Mouse (Mus musculus) brown adipose tissue, adult 24 weeks (tissue): Measurements from ENCODE around the gene Cacna2d3. TPM values are rescaled to one million over a fixed set of nuclear protein-coding genes. Genes with fewer than 3 reads are reported as not detected.

ENCODE experiments used
- H3K27ac ChIP-seq: fragments of 200-500 bp; replicated peaks from 2 replicates; pipeline ENCODE4 v1.5.1; 2012; ENCODE audit warnings: low read depth, mild to moderate bottlenecking, low read length
- H3K4me1 ChIP-seq: fragments of 200-500 bp; 2 replicates; pipeline ENCODE4 v1.6.1; 2012; ENCODE audit warnings: low read length, mixed read lengths; ENCODE audit not compliant: control insufficient read depth, insufficient read depth, insufficient read length
- H3K4me3 ChIP-seq: fragments of 200-500 bp; 2 replicates; pipeline ENCODE4 v1.5.1; 2012; ENCODE audit warnings: low read depth, mild to moderate bottlenecking, low read length, moderate library complexity; ENCODE audit not compliant: insufficient read depth
- polyA plus RNA-seq: library from polyadenylated mRNA; stranded (reverse); fragments of >200 nt; gene quantifications from 2 replicates; pipeline ENCODE4 v1.2.4, GENCODE M21; 2012; ENCODE audit not compliant: missing spikeins, insufficient read depth, insufficient read length

The Cacna2d3 gene
- polyA plus RNA-seq, 1 experiment, result not detected

GRCm38 (mm10) chr14:29485416-29485815 lies 236.2 kb downstream of the Cacna2d3 start:
- Histone ChIP-seq H3K4me1 (no peaks in the 10 kb centered on the region), H3K27ac (no peak overlapping the region), H3K4me3 (no peak overlapping the region)

DNA sequence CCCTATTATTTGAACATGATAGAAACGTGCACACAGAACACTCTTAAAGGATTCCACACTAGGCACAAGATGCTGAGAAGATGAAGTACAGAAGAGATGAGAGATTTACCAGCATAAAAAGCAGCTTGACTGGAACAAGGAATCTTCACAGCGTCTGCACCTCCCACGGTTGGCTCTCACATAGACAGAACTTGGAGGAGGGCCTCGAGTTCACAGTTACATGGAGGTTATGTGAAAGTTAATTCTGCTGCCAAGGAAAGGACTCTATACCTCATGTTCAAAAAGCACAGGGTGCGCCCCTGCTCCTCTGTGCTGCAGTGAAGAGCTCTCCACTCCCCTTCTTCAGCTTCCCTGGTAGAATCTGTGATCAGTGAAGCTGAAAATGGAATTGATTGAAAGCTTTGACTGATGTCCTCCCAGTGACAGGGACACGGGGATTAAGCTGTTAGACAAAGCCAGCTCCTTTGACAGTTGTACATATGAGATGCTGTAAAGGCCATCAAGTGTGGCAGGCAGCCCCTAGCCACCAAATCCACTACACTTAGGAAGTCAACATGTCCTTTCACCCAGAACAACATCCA lies 243.2 kb downstream of the Cacna2d3 start:
- H3K4me1 ChIP-seq, result no peaks in the 10 kb centered on the region
- H3K4me3 ChIP-seq, result no peak overlapping the region
- H3K27ac ChIP-seq, result no peak overlapping the region

- Histone ChIP-seq H3K27ac (no peak overlapping the region), H3K4me3 (no peak overlapping the region), H3K4me1 (no peaks in the 10 kb centered on the region)
Observed at GRCm38 (mm10) chr14:29464277-29464676, 257.4 kb downstream of the Cacna2d3 start.

DNA sequence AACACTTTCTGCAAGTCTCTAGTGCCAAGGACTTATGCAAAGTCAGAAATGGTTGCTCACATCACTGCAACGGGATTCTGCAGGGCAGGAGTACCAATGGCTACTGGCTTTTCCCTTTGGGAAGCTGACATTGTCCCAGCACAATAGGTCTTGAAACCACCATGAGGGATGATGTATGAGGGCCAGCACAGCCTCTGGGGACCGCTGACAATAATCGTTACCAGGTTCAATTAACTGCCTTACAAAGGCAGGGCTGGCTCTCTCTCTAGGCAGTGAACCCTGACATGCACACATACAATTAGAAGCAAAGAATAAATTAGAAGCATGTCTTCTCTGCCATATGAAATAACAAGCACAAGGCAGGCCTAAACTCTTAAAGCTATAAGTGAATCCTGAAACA lies 272.5 kb downstream of the Cacna2d3 start:
- no peak overlapping the region for H3K27ac ChIP-seq
- H3K4me1 ChIP-seq, result no peaks in the 10 kb centered on the region
- H3K4me3 ChIP-seq, result no peak overlapping the region

GRCm38 (mm10) chr14:29443091-29444026 lies 278.3 kb downstream of the Cacna2d3 start:
- H3K27ac ChIP-seq, result no peak overlapping the region
- no peak overlapping the region for H3K4me3 ChIP-seq
- H3K4me1 ChIP-seq, result no peaks in the 10 kb centered on the region

DNA sequence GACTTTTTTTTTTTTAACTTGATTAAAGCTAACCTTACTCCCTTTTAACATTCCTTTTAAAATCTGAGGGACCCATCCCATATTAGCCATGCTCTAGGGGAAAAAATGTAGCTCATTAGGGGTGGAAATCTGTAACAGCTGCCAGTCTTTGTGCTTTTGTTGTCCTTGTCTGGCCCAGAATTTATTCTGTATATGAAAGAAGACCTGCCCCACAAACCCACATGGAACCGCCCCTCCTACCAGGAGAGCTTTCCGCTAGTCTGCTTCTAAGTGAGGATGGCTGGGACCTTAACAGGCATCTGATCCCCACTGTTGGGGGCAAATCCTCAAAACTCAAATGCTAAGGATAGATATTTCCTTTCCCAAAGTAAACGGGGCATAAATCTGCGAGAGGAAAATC lies 279.2 kb downstream of the Cacna2d3 start:
- Histone ChIP-seq H3K27ac (no peak overlapping the region), H3K4me1 (no peaks in the 10 kb centered on the region), H3K4me3 (no peak overlapping the region)

DNA sequence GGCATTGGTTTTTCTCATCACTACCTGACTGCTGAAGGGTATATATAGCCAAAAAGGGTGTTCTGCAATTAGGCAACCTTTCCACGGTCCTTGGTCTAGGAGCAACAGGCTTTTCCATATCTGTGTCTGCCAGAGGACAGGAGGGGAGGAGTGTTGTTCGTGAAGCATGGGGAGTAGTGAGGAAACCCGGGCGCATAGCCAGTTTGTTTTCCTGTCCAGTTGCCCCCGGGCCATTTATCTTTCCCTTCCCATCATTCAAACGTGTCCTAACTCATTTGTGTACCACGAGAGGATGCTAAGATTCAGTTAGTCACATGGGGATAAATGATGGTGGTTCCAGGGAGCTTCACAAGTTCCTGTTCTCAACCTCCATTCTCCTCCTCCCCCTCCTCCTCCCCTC lies 283.0 kb downstream of the Cacna2d3 start:
- no peaks in the 10 kb centered on the region for H3K4me1 ChIP-seq
- no peak overlapping the region for H3K4me3 ChIP-seq
- no peak overlapping the region for H3K27ac ChIP-seq

DNA sequence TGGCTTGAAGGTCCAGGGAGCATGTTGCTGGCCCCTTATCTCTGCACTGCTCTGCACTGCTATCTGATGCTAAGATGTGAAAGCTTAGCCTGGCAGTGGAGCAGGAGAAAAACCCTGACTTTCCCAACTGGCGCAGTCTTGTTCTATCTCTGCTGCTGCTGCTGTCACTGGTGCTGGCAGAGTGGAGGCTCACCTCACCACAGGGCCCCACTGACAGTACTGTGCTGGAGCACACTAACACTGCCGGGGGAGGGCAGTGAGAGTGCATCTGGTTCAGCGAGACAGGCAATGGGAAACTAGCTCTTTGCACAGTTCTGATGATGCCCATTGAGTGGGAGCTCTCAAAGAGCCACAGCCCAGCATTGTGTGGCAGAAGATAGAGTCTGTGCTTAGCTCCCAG lies 283.4 kb downstream of the Cacna2d3 start:
- Histone ChIP-seq H3K27ac (no peak overlapping the region), H3K4me3 (no peak overlapping the region), H3K4me1 (no peaks in the 10 kb centered on the region)

DNA sequence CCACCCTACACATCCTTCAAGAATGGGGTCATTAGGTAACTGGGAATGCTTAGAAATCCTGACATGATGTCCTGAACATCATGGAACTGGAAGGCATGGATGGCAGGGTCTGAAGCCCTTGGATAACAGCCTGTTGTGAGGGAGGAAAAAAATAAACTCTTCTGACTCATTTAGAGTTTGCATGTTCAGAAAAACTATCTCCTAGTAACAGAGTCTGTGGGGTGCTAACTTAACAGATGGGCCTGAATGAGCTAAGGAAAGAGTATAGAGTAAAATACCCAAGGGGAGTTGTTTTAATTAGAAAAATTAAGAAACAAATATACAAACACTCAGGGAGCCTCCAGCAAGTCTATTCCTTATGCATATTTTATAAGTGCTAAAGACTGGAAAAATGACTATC lies 286.5 kb downstream of the Cacna2d3 start:
- Histone ChIP-seq H3K27ac (no peak overlapping the region), H3K4me3 (no peak overlapping the region), H3K4me1 (no peaks in the 10 kb centered on the region)

DNA sequence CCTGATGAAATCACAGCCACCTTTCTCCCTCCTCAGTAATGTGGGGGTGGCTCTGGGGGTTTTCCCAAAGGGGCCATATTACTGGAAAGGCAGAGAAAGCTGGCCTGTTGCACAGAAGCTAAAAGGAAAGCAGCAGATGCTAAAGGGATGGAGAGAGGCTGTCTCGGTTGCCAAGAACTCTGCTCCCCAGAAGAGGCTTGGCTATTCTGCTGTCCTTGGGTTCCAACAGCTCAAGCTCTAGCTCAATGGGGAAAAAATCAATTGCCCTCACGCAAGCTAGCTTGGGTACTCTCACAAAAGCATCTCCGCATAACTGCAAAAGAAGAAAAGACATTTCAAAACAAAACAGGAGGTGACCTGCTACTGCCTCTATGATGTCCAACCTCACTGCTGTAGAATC lies 287.9 kb downstream of the Cacna2d3 start:
- Histone ChIP-seq H3K27ac (no peak overlapping the region), H3K4me1 (no peaks in the 10 kb centered on the region), H3K4me3 (no peak overlapping the region)

DNA sequence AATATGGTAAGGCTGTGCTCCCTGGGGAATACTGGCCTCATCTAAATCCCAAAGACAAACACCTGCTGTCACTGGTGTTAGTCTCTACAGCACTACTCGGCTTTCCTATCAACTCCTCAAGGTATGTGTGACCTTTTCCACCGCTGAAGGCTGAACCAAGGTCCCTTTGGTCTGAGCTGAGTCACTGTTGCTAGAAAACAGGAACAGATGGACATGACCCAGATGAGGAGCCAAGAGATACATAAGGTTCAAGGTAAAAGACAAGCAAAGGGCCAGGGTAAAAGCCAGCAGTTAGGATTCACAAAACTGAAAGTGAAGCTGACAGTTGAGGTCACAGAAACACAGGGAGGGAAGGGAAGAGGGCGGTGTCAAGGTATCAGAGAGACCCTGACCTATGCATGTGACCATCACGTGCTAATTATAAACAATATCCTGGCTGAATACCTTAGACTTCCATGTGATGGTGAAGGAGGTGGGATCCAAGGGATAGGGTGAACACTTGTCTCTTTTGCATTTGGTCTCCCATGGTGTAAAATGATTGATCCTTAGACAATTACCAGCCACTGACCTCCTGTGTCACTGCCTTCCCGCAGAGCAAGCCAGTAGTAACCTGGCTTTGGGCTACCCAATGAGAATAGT lies 288.5 kb downstream of the Cacna2d3 start:
- Histone ChIP-seq H3K27ac (no peak overlapping the region), H3K4me1 (no peaks in the 10 kb centered on the region), H3K4me3 (no peak overlapping the region)

DNA sequence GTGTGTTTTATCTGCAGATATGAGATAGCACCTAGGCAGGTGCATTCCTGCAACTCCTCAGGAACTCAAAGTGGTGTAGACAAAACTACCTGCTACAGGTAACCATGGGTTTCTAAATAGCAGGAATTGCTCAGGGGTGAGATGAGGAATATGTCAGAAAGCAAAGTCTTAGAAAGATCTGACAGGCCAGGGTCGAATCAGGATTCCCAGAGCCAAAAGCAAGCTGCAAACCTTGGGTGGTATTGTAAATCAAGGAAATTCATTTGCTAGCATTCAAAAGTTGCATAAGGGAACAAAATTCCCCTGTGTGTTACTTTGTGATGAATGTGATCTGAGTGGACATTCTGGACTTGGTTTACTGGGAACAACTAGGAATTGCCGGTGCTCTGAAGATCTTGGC lies 291.9 kb downstream of the Cacna2d3 start:
- H3K27ac ChIP-seq, result no peak overlapping the region
- H3K4me1 ChIP-seq, result no peaks in the 10 kb centered on the region
- no peak overlapping the region for H3K4me3 ChIP-seq

GRCm38 (mm10) chr14:29425666-29426065 lies 296.0 kb downstream of the Cacna2d3 start:
- no peak overlapping the region for H3K4me3 ChIP-seq
- no peak overlapping the region for H3K27ac ChIP-seq

GRCm38 (mm10) chr14:29425208-29425607 lies 296.5 kb downstream of the Cacna2d3 start:
- Histone ChIP-seq H3K4me3 (no peak overlapping the region), H3K27ac (no peak overlapping the region)

More at GRCm38 (mm10) chr14:29425666-29426065, 296.0 kb downstream of the Cacna2d3 start:
- H3K4me1 ChIP-seq, result no peaks in the 10 kb centered on the region

DNA sequence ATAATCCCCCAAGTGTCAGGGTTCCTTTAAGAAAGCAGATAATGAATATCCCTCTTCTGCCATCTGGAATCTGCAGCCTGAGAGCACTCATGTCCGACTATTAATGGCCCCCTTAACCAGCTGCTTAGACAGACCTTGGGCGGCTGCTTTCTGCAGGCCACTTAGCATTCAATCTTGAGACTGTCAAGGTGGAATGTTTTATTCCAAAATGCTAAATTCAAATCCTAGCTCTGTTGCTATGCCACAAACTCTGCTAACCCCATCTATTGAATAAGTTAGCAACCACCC lies 315.8 kb downstream of the Cacna2d3 start:
- Histone ChIP-seq H3K27ac (no peak overlapping the region), H3K4me1 (no peaks in the 10 kb centered on the region), H3K4me3 (no peak overlapping the region)

More at GRCm38 (mm10) chr14:29425208-29425607, 296.5 kb downstream of the Cacna2d3 start:
- H3K4me1 ChIP-seq, result no peaks in the 10 kb centered on the region
